Mouse (Mus musculus): ENCODE measurements around the gene Spsb4.

Spsb4 gene

DNA sequence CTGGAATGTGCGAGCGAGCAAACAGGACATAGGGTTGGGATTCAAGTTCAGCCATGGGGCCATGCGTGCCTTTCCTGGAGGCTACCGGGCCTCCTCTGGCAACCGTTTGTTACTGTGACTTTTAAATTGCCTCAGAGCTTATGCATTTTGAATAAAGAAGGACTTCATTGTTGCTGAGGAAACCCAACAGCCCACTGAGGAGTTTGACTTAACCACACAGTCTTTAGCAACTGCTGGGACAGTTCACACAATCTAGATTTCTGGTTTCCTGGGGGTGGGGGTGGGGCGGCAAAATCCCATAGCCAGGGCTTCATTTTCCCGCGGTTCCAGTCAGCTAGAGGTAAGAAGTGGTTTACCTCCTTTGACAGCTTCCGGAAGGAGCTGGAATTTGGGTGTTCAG is 23.9 kb downstream of the Spsb4 start:
- ChIA-PET POLR2A (no interaction called here), CTCF (interaction anchor here in 1 of 4 experiments (1.0 kb wide), 1 partner anchor 106 kb away, joined by 3 read pairs; no protein-coding TSS in a partner anchor)

DNA sequence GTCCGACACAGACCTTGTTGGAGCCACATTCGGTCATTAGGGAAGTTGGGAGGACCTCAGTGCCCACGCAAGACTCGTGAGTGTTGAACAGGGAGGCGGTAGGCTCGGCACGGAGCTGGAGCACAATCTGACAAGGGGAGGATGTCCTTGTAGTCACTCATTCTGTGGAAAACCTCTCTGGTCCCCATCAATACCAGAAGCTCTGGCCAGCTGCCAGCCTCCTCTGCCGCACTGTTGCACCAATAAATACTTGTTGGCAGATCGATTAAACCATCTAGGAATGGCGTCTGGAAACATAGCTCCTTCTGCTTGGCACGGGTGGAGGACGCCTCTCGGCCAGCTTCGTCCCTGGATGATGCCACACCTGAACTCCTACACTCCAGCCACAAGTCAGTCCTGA is 27.5 kb downstream of the Spsb4 start:
- ChIA-PET CTCF (interaction anchor here in 1 of 4 experiments (0.5 kb wide), 1 partner anchor 147 kb away, joined by 3 read pairs; no protein-coding TSS in a partner anchor), POLR2A (interaction anchor here in 1 of 4 experiments (0.6 to 0.9 kb wide), 2 partner anchors 10 to 36 kb away, joined by 3 to 5 read pairs; no protein-coding TSS in a partner anchor)

DNA sequence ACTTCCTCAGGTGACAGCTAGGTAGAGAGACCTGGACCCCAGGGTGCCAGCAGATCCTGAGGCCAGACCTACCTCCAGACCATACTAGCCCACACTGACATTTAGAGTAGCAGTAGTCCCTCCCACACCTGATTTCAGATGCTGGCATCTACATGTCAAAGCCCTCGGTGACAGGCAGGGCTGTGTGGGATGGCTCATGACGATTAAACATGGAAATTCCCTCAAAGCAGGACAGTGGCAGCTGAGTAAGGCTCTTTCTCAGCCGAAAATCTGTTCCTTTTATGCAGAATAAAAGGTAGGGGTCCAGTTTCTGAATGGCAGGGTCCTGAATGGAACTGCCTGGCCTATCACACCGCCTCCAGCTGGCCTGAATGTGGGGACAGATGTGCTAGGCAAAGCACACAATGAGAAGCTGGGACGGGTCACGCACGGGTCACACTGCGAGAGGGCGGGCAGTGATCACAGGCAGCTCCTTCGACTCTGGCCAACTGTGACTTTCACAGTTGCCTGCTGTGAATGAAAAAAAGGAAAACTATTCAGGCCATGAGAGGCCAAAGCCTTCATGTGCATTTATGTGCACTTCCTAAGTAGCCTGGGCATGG is 29.2 kb downstream of the Spsb4 start:
- ChIA-PET POLR2A (interaction anchor here in 2 of 4 experiments (1.1 to 1.5 kb wide), 2 partner anchors 8 to 29 kb away, joined by 3 read pairs; partner anchors contain the start of gene Spsb4 (in 1 of the 2)), CTCF (interaction anchor here (0.6 to 1.5 kb wide), 6 partner anchors 27 to 579 kb away, joined by 3 to 4 read pairs (median 3); partner anchors contain the start of gene Spsb4 (in 1 of the 4))

DNA sequence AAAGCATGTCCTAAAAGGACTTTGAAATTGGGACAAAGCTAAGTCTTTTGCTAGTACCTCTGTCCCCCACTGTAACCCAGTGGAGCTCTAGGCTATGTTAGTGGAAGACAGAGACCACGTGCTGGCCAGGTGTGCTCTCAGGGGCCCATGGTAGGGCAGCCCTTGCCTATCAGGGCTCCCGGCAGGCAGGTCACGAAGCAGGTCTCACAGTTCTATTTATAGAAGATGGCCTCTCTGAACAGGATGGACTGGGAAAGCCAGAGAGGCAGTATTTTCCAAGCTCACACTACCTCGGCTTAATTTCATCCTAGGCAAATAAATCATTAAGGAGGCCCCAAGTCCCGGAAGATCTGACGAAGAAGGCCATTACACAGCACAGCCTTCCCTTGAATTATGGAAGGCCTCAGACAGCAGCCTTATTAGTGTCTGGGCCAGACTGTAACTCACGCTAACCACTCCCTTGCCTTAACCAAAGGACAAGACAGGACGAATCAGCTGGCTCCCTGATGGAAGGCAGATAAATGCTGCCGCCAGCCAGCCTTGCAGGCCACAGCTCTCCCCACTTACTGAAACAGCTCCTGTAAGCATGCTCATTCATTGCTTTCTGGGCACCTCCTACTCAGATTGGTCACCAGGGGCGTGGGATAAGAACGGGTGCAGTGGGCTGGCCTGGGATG is 31.7 kb downstream of the Spsb4 start:
- CTCF ChIA-PET: interaction anchor here (0.5 to 1.1 kb wide), 4 partner anchors 26 to 96 kb away, joined by 3 to 4 read pairs (median 3); no protein-coding TSS in a partner anchor
- POLR2A ChIA-PET: interaction anchor here in 1 of 4 experiments (0.7 kb wide), 2 partner anchors 37 to 69 kb away, joined by 3 read pairs; no protein-coding TSS in a partner anchor

DNA sequence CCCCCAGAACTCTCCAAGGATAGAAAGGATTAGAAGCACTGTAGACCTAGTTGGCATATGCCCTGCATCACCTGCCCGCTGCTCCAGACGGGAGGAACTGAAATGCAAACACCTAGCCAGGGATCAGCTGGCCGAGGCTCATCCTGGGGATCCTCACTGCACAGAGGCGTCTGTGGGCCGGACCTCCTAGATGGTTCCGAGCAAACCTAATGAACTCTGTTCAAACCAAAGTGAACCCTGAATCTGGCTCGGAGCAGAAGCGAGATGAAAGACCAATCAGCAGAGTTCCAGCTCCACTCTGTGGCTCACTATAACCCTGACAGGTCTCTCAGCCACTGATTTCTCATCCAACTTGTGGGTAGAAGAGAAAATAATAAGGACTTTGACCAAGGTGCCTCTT is 34.6 kb downstream of the Spsb4 start:
- POLR2A ChIA-PET: no interaction called here
- CTCF ChIA-PET: no interaction called here

DNA sequence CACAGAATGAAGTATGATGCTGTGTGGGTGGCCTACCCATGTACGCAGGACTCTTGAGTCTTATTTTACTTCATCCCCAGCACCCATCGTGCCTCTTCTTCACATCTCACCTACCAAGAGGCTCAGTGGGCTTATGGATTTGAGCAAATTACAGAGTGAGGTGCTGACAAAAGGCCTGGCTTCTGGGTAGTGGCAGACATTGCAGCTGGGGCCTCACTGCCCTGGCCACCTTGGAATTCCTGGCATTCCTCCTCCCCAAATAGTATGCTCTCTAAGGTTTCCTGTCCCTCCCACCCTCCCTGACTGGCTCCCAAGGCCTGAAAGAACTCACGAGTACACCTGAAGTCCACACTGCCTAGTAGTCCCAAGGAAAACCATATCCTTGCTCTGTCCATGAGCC is 35.7 kb downstream of the Spsb4 start:
- POLR2A ChIA-PET: no interaction called here

DNA sequence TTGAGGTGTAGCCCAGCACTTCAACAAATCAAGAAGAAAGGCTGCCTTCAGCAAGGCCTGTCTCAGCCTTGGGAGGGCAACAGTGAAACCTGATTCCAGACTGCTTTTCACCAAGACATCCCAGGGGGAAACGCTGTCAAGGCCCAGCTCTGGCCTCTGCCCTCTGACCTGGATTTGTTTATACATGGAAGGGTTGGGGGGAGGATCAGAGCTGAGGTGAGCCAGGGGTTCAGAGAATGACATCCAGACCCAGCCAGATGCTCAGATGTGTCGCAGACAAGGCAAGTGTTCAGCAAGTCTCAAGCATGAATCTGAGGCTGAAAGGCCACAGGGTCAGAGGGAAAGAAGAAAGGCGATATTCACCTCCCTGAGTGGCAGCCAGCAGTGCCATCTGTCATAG is 36.3 kb downstream of the Spsb4 start:
- ChIA-PET POLR2A (interaction anchor here in 1 of 4 experiments (0.6 kb wide), 1 partner anchor 21 kb away, joined by 5 read pairs; no protein-coding TSS in a partner anchor), CTCF (interaction anchor here in 1 of 4 experiments (1.0 kb wide), 1 partner anchor 22 kb away, joined by 3 read pairs; no protein-coding TSS in a partner anchor)

More for the DNA sequence above, 35.7 kb downstream of the Spsb4 start:
- CTCF ChIA-PET: no interaction called here

DNA sequence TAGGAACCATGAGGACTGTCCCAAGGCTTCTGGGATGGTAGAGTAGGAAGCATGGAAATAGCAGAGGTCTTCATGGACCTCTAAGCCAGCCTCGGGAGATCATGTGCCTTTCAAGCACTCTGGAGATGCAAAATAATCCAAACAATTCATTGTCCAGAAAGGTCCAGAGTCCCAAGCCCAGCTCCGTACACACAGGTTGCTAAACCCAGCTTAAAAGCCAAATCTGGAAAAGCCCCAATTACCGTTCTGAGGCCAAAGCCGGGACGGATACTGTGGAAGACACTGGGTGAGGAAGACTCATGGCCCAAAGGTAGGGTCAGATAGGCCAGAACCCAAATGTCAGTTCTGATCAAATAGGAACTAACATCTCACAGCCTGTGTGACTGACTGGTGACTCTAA is 36.8 kb downstream of the Spsb4 start:
- POLR2A ChIA-PET: interaction anchor here in 1 of 4 experiments (0.6 kb wide), 1 partner anchor 22 kb away, joined by 5 read pairs; no protein-coding TSS in a partner anchor
- CTCF ChIA-PET: interaction anchor here in 3 of 4 experiments (1.0 to 2.5 kb wide), 3 partner anchors 21 to 65 kb away, joined by 3 to 6 read pairs (median 5); no protein-coding TSS in a partner anchor

DNA sequence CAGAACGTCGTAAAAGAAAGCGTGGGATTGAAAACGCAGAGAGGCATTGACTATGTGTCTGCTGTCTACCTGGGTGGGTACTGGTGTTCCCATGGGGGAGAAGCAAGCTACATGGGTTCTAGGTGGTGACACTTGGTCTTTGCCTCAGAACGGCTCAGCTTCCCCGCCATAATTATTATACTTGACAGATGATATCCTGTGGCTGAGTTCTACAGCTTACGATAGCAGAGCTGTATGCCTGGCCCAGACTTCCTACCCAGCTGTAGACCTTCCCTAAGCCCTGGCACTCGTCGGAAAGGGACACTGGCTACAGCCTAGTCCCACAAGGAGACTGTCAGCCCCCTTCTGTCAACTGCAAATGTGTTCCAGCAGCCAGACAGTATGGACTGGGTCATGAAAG is 37.5 kb downstream of the Spsb4 start:
- ChIA-PET CTCF (interaction anchor here in 3 of 4 experiments (0.7 to 2.5 kb wide), 4 partner anchors 20 to 65 kb away, joined by 3 to 6 read pairs (median 4); partner anchors contain the start of gene Spsb4 (in 1 of the 3)), POLR2A (interaction anchor here in 1 of 4 experiments (1.1 kb wide), 1 partner anchor 10 kb away, joined by 3 read pairs; no protein-coding TSS in a partner anchor)

DNA sequence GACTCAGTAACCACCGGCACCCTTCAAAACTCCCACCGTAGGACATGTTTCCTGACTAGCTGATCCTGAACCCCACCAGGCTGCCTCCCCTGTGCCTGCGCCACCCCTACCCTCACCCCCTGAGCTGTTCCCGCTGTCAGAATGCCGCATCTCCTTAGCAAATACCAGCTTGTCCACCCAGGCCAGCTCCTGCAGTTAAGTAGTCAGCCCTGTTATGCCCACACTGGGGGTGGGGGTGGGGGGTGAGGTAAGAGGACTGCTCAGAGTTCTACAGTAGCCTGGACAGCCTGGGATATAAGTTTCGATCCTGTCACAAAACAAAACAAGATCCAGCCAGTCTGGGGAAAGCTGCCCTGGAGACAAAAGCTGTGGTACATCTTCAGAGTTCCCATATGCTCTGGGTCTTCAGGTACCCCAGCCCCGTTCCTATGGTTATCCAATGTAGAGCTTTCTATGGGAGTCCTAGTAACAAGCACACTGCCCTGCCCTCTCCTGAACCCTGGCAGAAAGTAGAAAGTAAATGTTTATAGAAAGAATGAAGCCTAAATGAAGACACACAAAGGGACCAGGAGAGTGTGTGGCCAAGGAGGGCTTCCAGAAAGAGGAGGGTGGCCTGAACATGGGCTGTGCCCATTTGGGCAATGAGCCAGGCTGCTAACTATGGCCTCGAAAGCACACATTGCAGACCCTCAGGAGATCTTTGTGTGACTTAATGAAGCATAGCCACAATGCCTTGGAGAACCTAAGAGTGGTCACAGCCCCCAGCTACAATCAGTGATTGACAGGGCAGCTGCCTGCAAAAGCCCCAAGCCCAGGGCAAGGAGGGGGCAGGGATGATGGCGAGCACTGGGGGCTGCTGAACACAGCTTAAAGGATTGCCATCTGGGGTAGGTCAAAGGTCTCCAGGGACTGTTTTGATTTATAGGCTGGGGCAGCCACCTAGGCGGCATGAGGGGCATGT is 38.3 kb downstream of the Spsb4 start:
- CTCF ChIA-PET: interaction anchor here (0.7 to 2.5 kb wide), 5 partner anchors 19 to 64 kb away, joined by 3 to 6 read pairs (median 3); partner anchors contain the start of gene Spsb4 (in 1 of the 4)
- POLR2A ChIA-PET: interaction anchor here in 2 of 4 experiments (0.9 to 1.4 kb wide), 5 partner anchors 10 to 88 kb away, joined by 3 to 4 read pairs (median 3); no protein-coding TSS in a partner anchor

DNA sequence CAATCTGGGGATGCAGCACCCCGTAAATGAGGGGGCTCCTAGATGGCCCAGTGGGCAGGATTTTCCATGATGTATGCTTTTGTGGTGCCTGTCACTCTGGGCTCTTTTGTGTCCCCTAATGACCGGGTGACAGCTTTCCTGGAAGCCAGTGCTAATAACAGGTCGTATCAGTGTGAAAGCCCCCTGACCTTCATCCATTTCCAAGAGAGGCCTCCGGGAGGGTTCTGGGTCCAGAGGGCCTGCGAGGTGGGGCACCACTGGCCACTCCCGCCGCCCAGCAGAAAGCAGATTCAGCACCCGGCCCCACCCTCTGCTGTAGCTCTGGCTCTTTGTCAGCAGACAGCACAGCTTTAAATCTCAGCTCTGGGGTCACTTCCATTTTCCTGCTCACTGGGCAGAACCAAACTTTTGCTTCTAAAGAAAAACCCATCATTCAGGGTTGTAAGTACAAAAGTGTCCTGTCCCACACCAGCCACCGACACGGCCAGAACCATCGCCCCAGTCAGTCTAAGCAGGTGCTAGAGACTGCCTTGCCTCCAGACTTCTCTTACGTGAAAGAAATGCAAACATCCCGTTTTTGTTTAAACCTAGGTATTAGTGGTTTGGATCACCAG is 39.1 kb downstream of the Spsb4 start:
- POLR2A ChIA-PET: interaction anchor here in 2 of 4 experiments (0.9 to 1.4 kb wide), 4 partner anchors 9 to 89 kb away, joined by 3 to 4 read pairs (median 3); no protein-coding TSS in a partner anchor
- CTCF ChIA-PET: interaction anchor here in 2 of 4 experiments (0.7 to 2.5 kb wide), 3 partner anchors 19 kb away, joined by 3 to 6 read pairs (median 6); no protein-coding TSS in a partner anchor

DNA sequence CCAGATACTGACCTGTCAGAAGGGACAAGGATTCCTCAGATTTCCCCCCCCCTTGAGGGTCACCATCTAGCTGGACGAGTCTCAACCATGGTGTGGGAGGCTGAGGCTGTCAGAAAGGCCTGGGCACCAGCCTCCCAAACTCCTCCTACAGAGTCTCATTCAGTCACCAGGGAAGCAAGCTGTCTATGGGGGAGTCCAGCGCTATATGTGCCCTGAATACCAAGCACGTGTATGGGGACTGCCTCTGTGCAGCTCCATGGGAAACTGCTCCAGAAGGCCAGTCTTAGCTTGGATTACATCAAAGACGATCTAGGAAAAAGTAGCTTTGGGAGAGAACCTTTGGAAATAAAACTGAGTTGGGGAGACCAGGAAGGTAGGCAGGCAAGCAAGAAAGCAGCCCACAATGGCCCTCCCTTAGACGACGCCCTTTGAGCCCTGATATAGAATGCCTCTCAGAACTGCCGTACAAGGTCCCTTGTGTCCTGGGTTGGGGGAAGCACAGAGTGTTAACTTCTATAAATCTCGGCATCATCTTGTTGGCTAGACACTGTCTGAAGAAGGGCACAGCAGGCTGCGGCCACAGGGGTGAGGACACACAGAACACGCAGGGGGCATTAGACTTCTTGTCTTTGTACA is 40.4 kb downstream of the Spsb4 start:
- POLR2A ChIA-PET: interaction anchor here in 1 of 4 experiments (0.7 kb wide), 1 partner anchor 135 kb away, joined by 3 read pairs; no protein-coding TSS in a partner anchor
- CTCF ChIA-PET: interaction anchor here in 2 of 4 experiments (1.2 to 1.7 kb wide), 3 partner anchors 17 to 62 kb away, joined by 3 to 6 read pairs (median 3); no protein-coding TSS in a partner anchor

DNA sequence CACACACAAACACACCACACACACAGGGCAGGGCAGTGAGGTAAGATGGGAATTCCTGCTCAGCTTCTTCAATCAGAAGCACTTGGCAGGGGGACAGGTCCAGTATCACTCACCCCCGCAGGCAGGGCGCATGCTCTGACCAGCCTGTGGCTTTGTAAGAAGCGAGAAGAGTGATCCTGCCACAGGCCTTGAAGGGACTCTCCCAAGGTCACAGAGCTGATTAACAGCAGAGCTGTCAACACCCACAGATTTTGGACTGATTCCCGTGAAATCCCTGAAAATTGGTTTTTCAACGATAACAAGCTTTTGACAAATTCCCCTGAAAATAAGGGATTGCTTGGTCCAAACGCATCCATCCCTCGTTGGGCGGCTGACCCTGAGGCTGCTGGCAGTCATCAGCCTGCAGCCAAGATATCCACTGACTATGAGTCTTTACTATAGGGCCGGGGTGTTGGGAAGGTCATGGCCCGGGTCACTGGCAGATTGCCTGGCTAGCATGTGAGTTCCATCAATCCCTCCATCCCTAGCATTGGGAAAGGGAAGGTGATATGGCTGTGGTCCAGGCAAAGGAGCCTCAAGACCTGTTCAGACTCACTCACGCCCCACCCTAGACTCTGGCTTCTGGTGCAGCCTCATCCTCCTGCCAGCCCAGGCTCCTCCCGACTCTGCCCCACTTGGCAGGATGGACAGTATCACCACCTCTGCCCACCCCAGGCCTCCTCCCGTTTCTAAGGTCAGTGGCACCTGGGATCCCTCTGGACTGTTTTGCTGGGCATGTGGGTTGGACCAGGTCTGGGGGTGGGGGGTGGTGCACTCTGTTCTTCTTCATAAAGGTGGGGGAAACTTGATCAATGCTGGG is 41.1 kb downstream of the Spsb4 start:
- POLR2A ChIA-PET: interaction anchor here in 1 of 4 experiments (0.7 kb wide), 1 partner anchor 136 kb away, joined by 3 read pairs; no protein-coding TSS in a partner anchor
- CTCF ChIA-PET: interaction anchor here in 2 of 4 experiments (0.6 to 1.7 kb wide), 4 partner anchors 16 to 92 kb away, joined by 3 to 7 read pairs (median 3); no protein-coding TSS in a partner anchor

DNA sequence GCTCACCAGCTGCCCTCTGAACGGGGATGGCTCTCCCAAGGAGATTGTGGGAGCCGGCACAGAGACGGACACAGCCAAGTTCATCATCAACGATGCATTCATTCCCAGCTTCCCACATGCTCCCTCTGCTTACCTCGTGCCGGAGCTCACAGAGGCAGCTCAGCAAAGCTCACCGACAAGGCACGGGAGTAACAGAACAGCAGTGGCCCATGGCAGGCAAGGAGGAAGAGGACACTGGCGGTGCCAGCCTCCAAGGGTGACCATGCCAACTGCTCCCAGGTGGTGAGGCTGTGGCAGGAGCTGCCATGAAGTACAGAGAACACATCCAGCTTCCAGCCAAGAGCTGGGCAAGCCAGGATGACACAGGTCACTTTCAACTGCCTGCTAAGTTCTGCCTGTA is 45.6 kb downstream of the Spsb4 start:
- ChIA-PET POLR2A (interaction anchor here in 2 of 4 experiments (0.6 to 0.9 kb wide), 2 partner anchors 10 to 268 kb away, joined by 3 read pairs; no protein-coding TSS in a partner anchor), CTCF (interaction anchor here in 2 of 4 experiments (0.9 to 1.3 kb wide), 4 partner anchors 12 to 806 kb away, joined by 3 to 6 read pairs (median 4); no protein-coding TSS in a partner anchor)

DNA sequence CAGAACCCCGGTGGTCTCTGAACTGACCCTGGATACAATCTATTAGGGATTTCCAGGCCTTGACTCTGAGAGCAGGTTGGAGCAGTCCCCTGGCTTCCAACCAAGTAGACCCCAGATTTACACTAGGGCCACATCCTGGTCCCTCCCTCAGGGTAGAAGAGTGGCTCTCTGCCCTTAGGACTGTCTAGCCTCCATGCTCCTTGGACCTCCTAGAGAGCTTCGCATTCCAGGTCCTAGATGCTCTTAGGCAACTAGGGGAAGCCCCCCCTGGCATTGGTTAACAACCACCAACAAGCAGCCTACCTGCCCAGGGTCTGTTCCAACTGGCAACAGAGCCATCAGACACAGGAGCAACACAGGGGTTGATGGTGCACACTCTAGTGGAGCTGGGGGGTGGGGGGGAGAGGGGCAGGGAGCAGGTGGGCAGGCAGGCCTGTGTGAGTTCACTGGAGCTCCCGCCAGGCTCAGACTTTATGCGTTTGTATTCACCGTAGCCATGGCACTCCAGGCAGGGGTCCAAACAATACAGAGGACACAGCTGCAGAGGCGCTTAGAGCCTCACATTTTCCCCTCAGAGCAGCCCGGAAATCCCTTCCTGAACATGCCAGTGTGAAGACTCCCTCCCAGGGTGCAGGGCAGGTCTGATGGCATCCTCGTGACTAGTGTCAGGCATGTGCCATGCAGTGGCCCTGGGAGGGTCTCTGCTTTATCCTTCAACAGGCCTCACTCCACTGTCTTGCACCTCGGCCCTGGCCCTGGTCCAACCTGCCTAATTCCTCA is 46.8 kb downstream of the Spsb4 start:
- CTCF ChIA-PET: interaction anchor here in 2 of 4 experiments (0.5 to 1.6 kb wide), 4 partner anchors 11 to 83 kb away, joined by 3 to 5 read pairs (median 4); no protein-coding TSS in a partner anchor
- POLR2A ChIA-PET: interaction anchor here in 2 of 4 experiments (0.5 to 1.1 kb wide), 3 partner anchors 9 to 896 kb away, joined by 3 read pairs; no protein-coding TSS in a partner anchor
